In genomic region chr9:107668011-107668410, GRCm38 (mm10) we compare ENCODE assay signal across 10 mouse cellular contexts. TPM values are rescaled to one million over a fixed set of nuclear protein-coding genes. Genes with fewer than 3 reads are reported as not detected.
DNase-seq lines count a peak whose midpoint lies in the region; ATAC-seq and TF ChIP-seq lines count a peak whose summit lies in the region.
"Had no signal": no experiment of that assay in that cellular context is flagged by ENCODE, and none has a peak within 500 bp of the region (broad histone marks: within the 10 kb centered on the region; RNA-seq: fewer than 3 reads in every experiment).

No protein-coding gene starts in this region.

- intact Hi-C loops in heart, postnatal 14 days (cut with DNase I), result no loop called here

- DNase-seq in heart, postnatal 14 days, result no peak
- no peak for DNase-seq in right cerebral cortex, adult 2 months (ENCODE audit: low spot score in 2 of 2)
- no peak for DNase-seq in frontal cortex, postnatal 10 days (ENCODE audit: low spot score in 2 of 2)
- DNase-seq: cerebellum, adult 2 months had no signal

- peak overlapping the region; percentile 85 for H3K4me2 ChIP-seq in heart, embryonic 14.5 days (ENCODE audit: low read length)
- H3K4me2 ChIP-seq in embryonic facial prominence, embryonic 13.5 days, result peak overlapping the region; percentile 92
- H3K4me2 ChIP-seq in midbrain, embryonic 12.5 days (replicated peaks), result peak overlapping the region; percentile 83

- no peak overlapping the region for H3K4me3 ChIP-seq in heart, embryonic 14.5 days (ENCODE audit: control insufficient read depth in 1 of 2, insufficient read depth in 1 of 2, low read depth in 1 of 2, low read length in 2 of 2)
- peak overlapping the region; percentile 79; the same call in 1 of the 2 replicates for H3K4me3 ChIP-seq in E14TG2a.4 (replicated peaks; ENCODE audit: low read length)
- H3K4me3 ChIP-seq in embryonic facial prominence, embryonic 13.5 days, result no peak overlapping the region
- H3K4me3 ChIP-seq in midbrain, embryonic 12.5 days, result no peak overlapping the region

- no peaks in the 10 kb centered on the region for H3K9me3 ChIP-seq in heart, embryonic 14.5 days (ENCODE audit: control insufficient read depth, low read length)
- no peaks in the 10 kb centered on the region for H3K9me3 ChIP-seq in E14TG2a.4 (ENCODE audit: low read length)
- H3K9me3 ChIP-seq in embryonic facial prominence, embryonic 13.5 days, result no peaks in the 10 kb centered on the region
- no peaks in the 10 kb centered on the region for H3K9me3 ChIP-seq in midbrain, embryonic 12.5 days

- H3K27me3 ChIP-seq in heart, embryonic 14.5 days (ENCODE audit: control insufficient read depth, insufficient read depth, low read length), result peaks cover 16% of the 10 kb centered on the region
- peaks cover 85% of the 10 kb centered on the region for H3K27me3 ChIP-seq in E14TG2a.4 (ENCODE audit: insufficient read depth, low read length)
- H3K27me3 ChIP-seq in embryonic facial prominence, embryonic 13.5 days, result peaks cover 30% of the 10 kb centered on the region
- H3K27me3 ChIP-seq in midbrain, embryonic 12.5 days, result peaks cover 39% of the 10 kb centered on the region

- H3K36me3 ChIP-seq in heart, embryonic 14.5 days (ENCODE audit: control insufficient read depth, insufficient read depth, low read length), result no peaks in the 10 kb centered on the region
- H3K36me3 ChIP-seq in E14TG2a.4 (ENCODE audit: insufficient read depth, low read length), result no peaks in the 10 kb centered on the region
- no peaks in the 10 kb centered on the region for H3K36me3 ChIP-seq in embryonic facial prominence, embryonic 13.5 days
- H3K36me3 ChIP-seq in midbrain, embryonic 12.5 days, result no peaks in the 10 kb centered on the region

- TF ChIP-seq CTCF in E14TG2a.4 (conservative IDR thresholded peaks at IDR 0.05; ENCODE audit: low read length), result no peak

- H3K27ac ChIP-seq in heart, embryonic 14.5 days (replicated peaks in 1 of 2; ENCODE audit: control insufficient read depth in 1 of 2, insufficient read depth in 1 of 2, low read depth in 2 of 2, low read length in 2 of 2), result no peak overlapping the region
- no peak overlapping the region for H3K27ac ChIP-seq in embryonic facial prominence, embryonic 13.5 days
- H3K27ac ChIP-seq in midbrain, embryonic 12.5 days (replicated peaks), result no peak overlapping the region

- H3K4me1 ChIP-seq in heart, embryonic 14.5 days (ENCODE audit: control insufficient read depth in 2 of 2, insufficient read depth in 2 of 2, low read length in 2 of 2), result peaks cover 33 to 34% of the 10 kb centered on the region in 2 experiments
- peaks cover 36% of the 10 kb centered on the region for H3K4me1 ChIP-seq in E14TG2a.4 (replicated peaks; ENCODE audit: low read depth, low read length)
- peaks cover 34% of the 10 kb centered on the region for H3K4me1 ChIP-seq in embryonic facial prominence, embryonic 13.5 days
- H3K4me1 ChIP-seq in midbrain, embryonic 12.5 days, result peaks cover 34% of the 10 kb centered on the region

- H3K9ac ChIP-seq in heart, embryonic 14.5 days (ENCODE audit: low read length), result peak overlapping the region; percentile 66; the same call in 1 of the 2 replicates
- H3K9ac ChIP-seq in embryonic facial prominence, embryonic 13.5 days, result peak overlapping the region; percentile 71; the same call in 1 of the 2 replicates
- 0 out of 2 replicates have a peak overlapping the region, but pooled peaks have one; percentile 21 for H3K9ac ChIP-seq in midbrain, embryonic 12.5 days (replicated peaks)

- 35% methylated on average over 8 of the region's 8 CpGs for WGBS in heart, embryonic 14.5 days
- WGBS in embryonic facial prominence, embryonic 13.5 days, result 31% methylated on average over 8 of the region's 8 CpGs
- 20% methylated on average over 8 of the region's 8 CpGs for WGBS in midbrain, embryonic 12.5 days

- no peak for ATAC-seq in heart, embryonic 14.5 days (ENCODE audit: insufficient number of reproducible peaks, insufficient read depth, low FRiP score, low read depth)
- no peak for ATAC-seq in embryonic facial prominence, embryonic 13.5 days (ENCODE audit: insufficient number of reproducible peaks, insufficient read depth, low FRiP score, low TSS enrichment, low read depth)
- ATAC-seq in midbrain, embryonic 12.5 days (ENCODE audit: low FRiP score, low read depth), result 0 out of 2 replicates have a peak, but pooled peaks have one; percentile 5

RNA-seq across cellular contexts. Expression of gene Slc38a3, which starts 1.3 kb away (rescaled TPM):
- 2.7 TPM in 2 replicates for polyA plus RNA-seq in heart, embryonic 14.5 days (2014; fragmentation: Nextera tagmentation; extraction: Ambion mirVana)
- total RNA-seq in heart, postnatal 14 days (2021), result 10 to 100 TPM; 48.6 to 53.3 TPM
- 3.4 and 4.1 TPM in 2 replicates for polyA plus RNA-seq in embryonic facial prominence, embryonic 13.5 days (2015; fragmentation: Nextera tagmentation; extraction: Ambion mirVana)
- polyA plus RNA-seq in midbrain, embryonic 12.5 days (2016; fragmentation: Nextera tagmentation; extraction: Ambion mirVana), result 13.9 and 14.8 TPM in 2 replicates
- total RNA-seq: granulocyte monocyte progenitor cell, adult 5-6 weeks had no signal

RNA-seq across cellular contexts. Expression of gene Gnat1, which starts 11.5 kb away (rescaled TPM):
- 0.63 and 1.7 TPM in 2 replicates for polyA plus RNA-seq in heart, embryonic 14.5 days (2014; fragmentation: Nextera tagmentation; extraction: Ambion mirVana)
- not detected for total RNA-seq in heart, postnatal 14 days (2021)
- 1.2 and 2.0 TPM in 2 replicates for polyA plus RNA-seq in embryonic facial prominence, embryonic 13.5 days (2015; fragmentation: Nextera tagmentation; extraction: Ambion mirVana)
- polyA plus RNA-seq in midbrain, embryonic 12.5 days (2016; fragmentation: Nextera tagmentation; extraction: Ambion mirVana), result 1.9 and 2.7 TPM in 2 replicates
- total RNA-seq: granulocyte monocyte progenitor cell, adult 5-6 weeks; layer of hippocampus, adult 18-20 months had no signal

RNA-seq across cellular contexts. Expression of gene Gnai2, which starts 32.8 kb away (rescaled TPM):
- polyA plus RNA-seq in heart, embryonic 14.5 days (2014; fragmentation: Nextera tagmentation; extraction: Ambion mirVana), result 379 and 410 TPM in 2 replicates
- 100 to 1,000 TPM; 318 to 327 TPM for total RNA-seq in heart, postnatal 14 days (2021)
- 446 and 470 TPM in 2 replicates for polyA plus RNA-seq in embryonic facial prominence, embryonic 13.5 days (2015; fragmentation: Nextera tagmentation; extraction: Ambion mirVana)
- polyA plus RNA-seq in midbrain, embryonic 12.5 days (2016; fragmentation: Nextera tagmentation; extraction: Ambion mirVana), result 635 and 641 TPM in 2 replicates

RNA-seq across cellular contexts. Expression of gene Sema3f, which starts 42.3 kb away (rescaled TPM):
- polyA plus RNA-seq in heart, embryonic 14.5 days (2014; fragmentation: Nextera tagmentation; extraction: Ambion mirVana), result 4.6 and 6.2 TPM in 2 replicates
- total RNA-seq in heart, postnatal 14 days (2021), result 10 to 100 TPM; 17.7 to 18.0 TPM
- polyA plus RNA-seq in embryonic facial prominence, embryonic 13.5 days (2015; fragmentation: Nextera tagmentation; extraction: Ambion mirVana), result 37.7 and 44.0 TPM in 2 replicates
- 30.6 and 33.7 TPM in 2 replicates for polyA plus RNA-seq in midbrain, embryonic 12.5 days (2016; fragmentation: Nextera tagmentation; extraction: Ambion mirVana)
- total RNA-seq: granulocyte monocyte progenitor cell, adult 5-6 weeks had no signal

RNA-seq across cellular contexts. Expression of gene Sema3b, which starts 59.0 kb away (rescaled TPM):
- polyA plus RNA-seq in heart, embryonic 14.5 days (2014; fragmentation: Nextera tagmentation; extraction: Ambion mirVana), result 6.5 and 7.2 TPM in 2 replicates
- total RNA-seq in heart, postnatal 14 days (2021), result 10 to 100 TPM; 11.3 to 12.1 TPM
- 8.4 and 8.6 TPM in 2 replicates for polyA plus RNA-seq in embryonic facial prominence, embryonic 13.5 days (2015; fragmentation: Nextera tagmentation; extraction: Ambion mirVana)
- 3.2 TPM in 2 replicates for polyA plus RNA-seq in midbrain, embryonic 12.5 days (2016; fragmentation: Nextera tagmentation; extraction: Ambion mirVana)
- total RNA-seq: granulocyte monocyte progenitor cell, adult 5-6 weeks had no signal

Comparison
In these comparisons a context has a peak if more than half of its experiments do, and no peak if none do; other contexts are left out.
1. H3K9ac ChIP-seq: peak in every context shown above with its lines; median percentile 71 in embryonic facial prominence, embryonic 13.5 days; 66 in heart, embryonic 14.5 days; 21 in midbrain, embryonic 12.5 days.